Comparison of ENCODE assay signal across 8 mouse cellular contexts in genomic region chr11:73001029-73001428, GRCm38 (mm10). TPM values are rescaled to one million over a fixed set of nuclear protein-coding genes. Genes with fewer than 3 reads are reported as not detected.
DNase-seq lines count a peak whose midpoint lies in the region; TF ChIP-seq lines count a peak whose summit lies in the region.

No protein-coding gene starts in this region.

- H3K27ac ChIP-seq in cerebellum, adult 2 months (ENCODE audit: insufficient read depth, low read length), result no peak overlapping the region
- H3K27ac ChIP-seq in bone marrow macrophage, adult 2 months (ENCODE audit: insufficient read depth, low read depth, low read length), result no peak overlapping the region

- H3K4me3 ChIP-seq in cerebellum, adult 2 months (replicated peaks; ENCODE audit: insufficient read depth, low read depth, low read length), result no peak overlapping the region
- H3K4me3 ChIP-seq in bone marrow macrophage, adult 2 months (ENCODE audit: insufficient read depth, low read length), result no peak overlapping the region

- intact Hi-C loops in gastrocnemius, postnatal 14 days (cut with DNase I; ENCODE audit: low total_unique reads), result loop anchor here (2.0 to 10.0 kb wide), 2 partner anchors 74 to 114 kb away; no protein-coding TSS in a partner anchor

- no peaks in the 10 kb centered on the region for H3K27me3 ChIP-seq in cerebellum, adult 2 months (ENCODE audit: control insufficient read depth, insufficient read depth, low read length)

- TF ChIP-seq CTCF in cerebellum, adult 2 months (IDR thresholded peaks at IDR 0.05; ENCODE audit: borderline replicate concordance, insufficient read depth, low read depth, low read length), result peak; percentile 87
- peak; percentile 78 for TF ChIP-seq CTCF in bone marrow macrophage, adult 2 months (IDR thresholded peaks at IDR 0.05; ENCODE audit: low read depth, low read length)

- DNase-seq in cerebellum, adult 2 months, result peak; percentile 58 to 64
- DNase-seq in cerebellum, adult 11 months, result no peak
- peak; percentile 68 for DNase-seq in CD4-positive helper T cell, adult 2 months (ENCODE audit: low read depth, low spot score)
- DNase-seq in gastrocnemius, postnatal 14 days, result peak; percentile 67
- peak; percentile 32 for DNase-seq in large intestine, adult 2 months (ENCODE audit: low read depth, low spot score)
- peak; percentile 87 for DNase-seq in lung, postnatal 36 days
- DNase-seq in spleen, postnatal 36 days (ENCODE audit: low spot score in 2 of 2), result peak; percentile 66 to 69

- no peaks in the 10 kb centered on the region for H3K4me1 ChIP-seq in cerebellum, adult 2 months (ENCODE audit: control insufficient read depth, insufficient read depth, low read length)
- H3K4me1 ChIP-seq in bone marrow macrophage, adult 2 months (ENCODE audit: control insufficient read depth, insufficient read depth, low read length), result peaks cover 10% of the 10 kb centered on the region

- no peak for TF ChIP-seq POLR2A in cerebellum, adult 2 months (IDR thresholded peaks at IDR 0.05; ENCODE audit: borderline replicate concordance, insufficient read depth, low read length)
- no peak for TF ChIP-seq POLR2A in bone marrow macrophage, adult 2 months (IDR thresholded peaks at IDR 0.05; ENCODE audit: borderline replicate concordance, low read depth, low read length)

- 17% methylated on average over 6 of the region's 6 CpGs for WGBS in cerebellum, adult 2 months
- WGBS in large intestine, adult 2 months, result 11% methylated on average over 6 of the region's 6 CpGs

RNA-seq across cellular contexts. Expression of gene P2rx1, which starts 2.1 kb away (rescaled TPM):
- polyA plus RNA-seq in cerebellum, adult 2 months (2012; rRNA removed), result 0.41 and 0.46 TPM in 2 replicates
- 0.39 TPM in 1 of 2 replicates, not detected in the other for polyA plus RNA-seq in bone marrow macrophage, adult 2 months (2012; ENCODE audit: insufficient read depth, insufficient read length, missing spikeins)
- total RNA-seq in gastrocnemius, postnatal 14 days (2021), result 1 to 10 TPM in 1 of 2 experiments, under 1 TPM in 1; 0.38 to 1.1 TPM
- 6.5 and 11.8 TPM in 2 replicates for polyA plus RNA-seq in large intestine, adult 2 months (2012; rRNA removed)

RNA-seq across cellular contexts. Expression of gene Camkk1, which starts 17.8 kb away (rescaled TPM):
- polyA plus RNA-seq in cerebellum, adult 2 months (2012; rRNA removed), result 68.8 and 70.8 TPM in 2 replicates
- not detected in 2 replicates for polyA plus RNA-seq in bone marrow macrophage, adult 2 months (2012; ENCODE audit: insufficient read depth, insufficient read length, missing spikeins)
- 1 to 10 TPM; 1.1 to 1.8 TPM for total RNA-seq in gastrocnemius, postnatal 14 days (2021)
- polyA plus RNA-seq in large intestine, adult 2 months (2012; rRNA removed), result 3.8 and 4.2 TPM in 2 replicates

RNA-seq across cellular contexts. Expression of gene Atp2a3, which starts 40.1 kb away (rescaled TPM):
- polyA plus RNA-seq in cerebellum, adult 2 months (2012; rRNA removed), result 104 and 125 TPM in 2 replicates
- 6.7 TPM in 2 replicates for polyA plus RNA-seq in bone marrow macrophage, adult 2 months (2012; ENCODE audit: insufficient read depth, insufficient read length, missing spikeins)
- 10 to 100 TPM; 18.5 to 18.6 TPM for total RNA-seq in gastrocnemius, postnatal 14 days (2021)
- 118 and 136 TPM in 2 replicates for polyA plus RNA-seq in large intestine, adult 2 months (2012; rRNA removed)

RNA-seq across cellular contexts. Expression of gene Ncbp3, which starts 46.6 kb away (rescaled TPM):
- 6.4 and 6.5 TPM in 2 replicates for polyA plus RNA-seq in cerebellum, adult 2 months (2012; rRNA removed)
- polyA plus RNA-seq in bone marrow macrophage, adult 2 months (2012; ENCODE audit: insufficient read depth, insufficient read length, missing spikeins), result 6.2 and 6.4 TPM in 2 replicates
- total RNA-seq in gastrocnemius, postnatal 14 days (2021), result 1 to 10 TPM; 3.3 to 3.9 TPM
- 2.2 and 2.4 TPM in 2 replicates for polyA plus RNA-seq in large intestine, adult 2 months (2012; rRNA removed)

Comparison
In these comparisons a context has a peak if more than half of its experiments do, and no peak if none do; other contexts are left out.
1. RNA of gene Camkk1, which starts 17.8 kb away (polyA plus RNA-seq): 68.8 to 70.8 TPM in cerebellum, adult 2 months; 3.8 to 4.2 TPM in large intestine, adult 2 months and not detected in bone marrow macrophage, adult 2 months; every median in the first group is over 10 times any median in the second.
2. RNA of gene Atp2a3, which starts 40.1 kb away (polyA plus RNA-seq): 118 to 136 TPM in large intestine, adult 2 months and 104 to 125 TPM in cerebellum, adult 2 months; 6.7 TPM in bone marrow macrophage, adult 2 months; every median in the first group is over 10 times any median in the second.